Mouse (Mus musculus) embryonic facial prominence, embryonic 14.5 days (tissue): Measurements from ENCODE around the gene Lhfp. TPM values are rescaled to one million over a fixed set of nuclear protein-coding genes. Genes with fewer than 3 reads are reported as not detected.
A peak's percentile ranks its signal among the peaks of the same experiment; 100 is the strongest.

Source experiments
- ATAC-seq: fragments of 200-750 bp; cut with Nextera tagmentation; 2 replicates; pipeline ENCODE4 v1.8.0; 2017; ENCODE audit warnings: low read depth, moderate number of reproducible peaks, moderate TSS enrichment
- DNase-seq: peaks from one replicate; pipeline ENCODE4 v3.0.0-alpha.2; 2015; ENCODE audit warnings: low spot score
- H3K27ac ChIP-seq: fragments of 300-500 bp; sonication (generic); replicated peaks from 2 replicates; pipeline ENCODE4 v1.5.1; 2014; ENCODE audit warnings: low read depth, mild to moderate bottlenecking, low read length, moderate library complexity
- H3K27me3 ChIP-seq: fragments of 300-500 bp; sonication (generic); replicated peaks from 2 replicates; pipeline ENCODE4 v1.6.1; 2014; ENCODE audit warnings: low read length; ENCODE audit not compliant: control insufficient read depth, insufficient read depth
- H3K36me3 ChIP-seq: fragments of 300-500 bp; sonication (generic); 2 replicates; pipeline ENCODE4 v1.6.1; 2014; ENCODE audit warnings: low read length, mixed read lengths; ENCODE audit not compliant: control insufficient read depth, insufficient read depth
- H3K4me1 ChIP-seq: fragments of 300-500 bp; sonication (generic); 2 replicates; pipeline ENCODE4 v1.6.1; 2014; ENCODE audit warnings: antibody characterized with exemption, low read length; ENCODE audit not compliant: control insufficient read depth, insufficient read depth
- H3K4me2 ChIP-seq: fragments of 300-500 bp; sonication (generic); 2 replicates; pipeline ENCODE4 v1.6.1; 2014; ENCODE audit warnings: low read depth, mild to moderate bottlenecking, low read length, moderate library complexity, mixed read lengths
- H3K4me3 ChIP-seq: fragments of 300-500 bp; sonication (generic); 2 replicates; pipeline ENCODE4 v1.5.1; 2014; ENCODE audit warnings: low read depth, mild to moderate bottlenecking, low read length
- H3K9ac ChIP-seq: fragments of 300-500 bp; sonication (generic); 2 replicates; pipeline ENCODE4 v1.6.1; 2014; ENCODE audit warnings: low read depth, mild to moderate bottlenecking, low read length, moderate library complexity, mixed read lengths
- H3K9me3 ChIP-seq: fragments of 300-500 bp; sonication (generic); 2 replicates; pipeline ENCODE4 v1.6.1; 2016; ENCODE audit warnings: low read length; ENCODE audit not compliant: control insufficient read depth
- WGBS: fragments of 180-500 bp; shearing (Covaris S2); extraction: QIAGEN DNeasy Blood & Tissue Kit; methylation state at CpG from one replicate; pipeline ENCODE4 v1.1.7; 2014; 5-methylcytosine and 5-hydroxymethylcytosine counted together
- polyA plus RNA-seq: library from polyadenylated mRNA; unstranded; fragments of >200 nt; fragmentation: Nextera tagmentation; extraction: Ambion mirVana; gene quantifications from 2 replicates; pipeline ENCODE4 v1.2.1, GENCODE M21; 2014

Lhfp gene
- polyA plus RNA-seq, 1 experiment from 2014 or later, result 73.9 TPM

DNA sequence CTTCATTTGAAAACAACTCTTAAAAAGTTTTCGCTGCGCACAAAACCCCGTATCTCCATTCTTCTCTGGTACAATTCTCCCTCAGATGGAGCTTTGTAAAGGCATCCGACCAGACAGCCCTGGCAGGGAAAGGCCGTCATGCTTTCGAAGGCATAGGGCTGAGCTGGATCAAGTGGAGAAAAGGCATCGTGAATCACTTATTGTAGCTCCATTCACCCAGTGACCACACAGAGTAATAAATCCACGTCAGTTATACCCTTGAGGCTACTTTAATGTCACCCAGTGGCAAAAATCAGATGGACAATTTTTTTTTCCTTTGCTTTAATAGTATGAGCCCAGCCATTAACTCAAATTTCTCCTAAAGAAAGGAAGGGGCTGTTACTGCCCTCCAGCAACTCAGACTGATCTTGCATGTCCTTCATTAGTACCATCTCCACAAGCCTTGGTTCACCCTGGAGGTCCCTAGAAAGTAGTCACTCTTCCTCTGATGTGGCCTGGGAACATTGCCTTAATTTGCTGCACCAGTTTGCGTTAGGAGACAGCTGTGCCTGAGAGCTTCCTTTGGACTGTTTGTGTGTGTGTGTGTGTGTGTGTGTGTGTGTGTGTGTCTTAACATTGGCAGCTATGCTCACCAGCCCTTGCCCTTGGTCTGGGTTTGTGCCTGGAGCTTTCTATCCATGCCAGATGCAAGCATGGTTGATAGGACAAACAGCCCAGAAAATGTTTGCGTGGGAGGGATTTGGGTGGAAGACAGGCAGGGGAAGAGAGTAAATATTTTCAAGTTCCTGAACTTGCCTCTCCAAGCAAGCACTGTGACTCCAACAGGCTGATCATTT lies 169.6 kb downstream of the Lhfp start:
- peaks cover 34% of the 10 kb centered on the region for H3K4me1 ChIP-seq
- ATAC-seq (no peak), DNase-seq (peak; percentile 52)
- H3K36me3 ChIP-seq, result no peaks in the 10 kb centered on the region
- H3K27me3 ChIP-seq, result no peaks in the 10 kb centered on the region
- H3K4me2 ChIP-seq, result no peak overlapping the region
- H3K9ac ChIP-seq, result no peak overlapping the region
- no peaks in the 10 kb centered on the region for H3K9me3 ChIP-seq
- WGBS, result 48% methylated on average over 10 of the region's 10 CpGs
- no peak overlapping the region for H3K27ac ChIP-seq
- no peak overlapping the region for H3K4me3 ChIP-seq

DNA sequence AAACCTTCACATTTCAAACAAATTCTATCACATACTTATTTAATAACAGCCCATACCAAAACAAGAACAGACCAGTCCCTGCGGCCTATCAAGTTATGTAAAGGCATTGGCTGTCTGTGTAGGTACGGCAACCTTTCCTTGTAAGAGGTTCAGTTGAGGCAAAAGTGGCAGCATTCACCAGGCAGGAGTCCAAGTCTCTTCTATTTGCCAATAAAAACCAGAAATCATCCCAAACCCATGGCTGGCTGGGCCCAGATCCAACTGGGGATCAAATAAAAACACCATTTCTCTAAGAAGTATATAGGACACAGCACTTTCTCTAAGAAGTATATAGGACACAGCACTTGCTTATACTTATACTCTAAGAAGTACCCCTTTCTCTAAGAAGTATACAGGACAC lies 171.3 kb downstream of the Lhfp start:
- Histone ChIP-seq H3K27me3 (no peaks in the 10 kb centered on the region), H3K27ac (no peak overlapping the region), H3K9me3 (no peaks in the 10 kb centered on the region), H3K4me2 (no peak overlapping the region), H3K4me1 (peaks cover 26% of the 10 kb centered on the region), H3K36me3 (no peaks in the 10 kb centered on the region), H3K4me3 (no peak overlapping the region), H3K9ac (no peak overlapping the region)
- peak; percentile 67 for DNase-seq
- WGBS, result 54% methylated on average over 2 of the region's 2 CpGs
- no peak for ATAC-seq

- WGBS, result 53% methylated on average over 3 of the region's 3 CpGs
- Histone ChIP-seq H3K4me1 (peaks cover 26% of the 10 kb centered on the region), H3K9ac (no peak overlapping the region), H3K27ac (no peak overlapping the region), H3K4me3 (no peak overlapping the region), H3K36me3 (no peaks in the 10 kb centered on the region), H3K27me3 (no peaks in the 10 kb centered on the region), H3K4me2 (no peak overlapping the region), H3K9me3 (no peaks in the 10 kb centered on the region)
- no peak for ATAC-seq
- DNase-seq, result no peak
These were observed 172.0 kb downstream of the Lhfp start for GRCm38 (mm10) chr3:53213346-53213745.

DNA sequence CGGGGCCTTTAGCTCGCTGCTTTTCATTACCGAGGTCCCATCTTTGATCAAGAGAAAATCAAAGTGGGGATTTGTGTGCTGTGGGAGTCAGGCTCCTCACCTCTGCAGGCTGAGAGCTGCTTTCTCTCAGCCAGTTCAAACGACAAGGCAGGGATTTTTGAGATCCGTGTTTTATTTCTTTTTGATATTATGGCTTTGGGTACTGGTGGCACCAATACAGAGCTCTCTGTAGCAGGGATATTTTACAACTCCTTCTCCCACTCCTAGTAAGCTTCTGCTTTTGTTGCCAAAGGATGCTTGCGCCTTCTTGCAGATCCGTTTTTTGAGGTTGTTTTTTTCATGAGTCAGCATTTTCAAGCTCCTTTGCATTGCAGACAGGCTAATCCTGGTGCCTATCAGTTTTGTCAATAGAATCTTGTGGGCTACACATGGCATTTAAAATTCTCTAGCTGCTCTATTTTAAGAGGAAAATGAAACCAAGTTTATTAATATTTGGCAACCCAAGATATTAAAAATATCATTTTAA lies 172.5 kb downstream of the Lhfp start:
- DNase-seq (no peak), ATAC-seq (no peak)
- no peak overlapping the region for H3K9ac ChIP-seq
- WGBS, result 37% methylated on average over 7 of the region's 7 CpGs
- no peak overlapping the region for H3K4me3 ChIP-seq
- H3K9me3 ChIP-seq, result no peaks in the 10 kb centered on the region
- no peaks in the 10 kb centered on the region for H3K36me3 ChIP-seq
- H3K27me3 ChIP-seq, result no peaks in the 10 kb centered on the region
- H3K27ac ChIP-seq, result no peak overlapping the region
- peaks cover 25% of the 10 kb centered on the region for H3K4me1 ChIP-seq
- H3K4me2 ChIP-seq, result no peak overlapping the region

- Histone ChIP-seq H3K4me1 (peaks cover 22% of the 10 kb centered on the region), H3K27ac (no peak overlapping the region), H3K4me2 (no peak overlapping the region), H3K9me3 (no peaks in the 10 kb centered on the region), H3K27me3 (no peaks in the 10 kb centered on the region), H3K9ac (no peak overlapping the region), H3K36me3 (no peaks in the 10 kb centered on the region), H3K4me3 (no peak overlapping the region)
- ATAC-seq (no peak), DNase-seq (no peak)
- 72% methylated on average over 4 of the region's 4 CpGs for WGBS
These were observed 173.1 kb downstream of the Lhfp start for GRCm38 (mm10) chr3:53214386-53214785.

- H3K27me3 ChIP-seq, result no peaks in the 10 kb centered on the region
- H3K36me3 ChIP-seq, result no peaks in the 10 kb centered on the region
- H3K4me3 ChIP-seq, result no peak overlapping the region
- no peak overlapping the region for H3K9ac ChIP-seq
- 0 out of 2 replicates have a peak, but pooled peaks cover 3% of the 10 kb centered on the region for H3K4me1 ChIP-seq
- H3K27ac ChIP-seq, result no peak overlapping the region
- ATAC-seq, result no peak
- no peak overlapping the region for H3K4me2 ChIP-seq
- no peaks in the 10 kb centered on the region for H3K9me3 ChIP-seq
- DNase-seq, result no peak
- whole genome bisulfite sequencing, result 66% methylated on average over 5 of the region's 5 CpGs
These were observed 176.4 kb downstream of the Lhfp start for GRCm38 (mm10) chr3:53217697-53218096.

GRCm38 (mm10) chr3:53221531-53222272 lies 180.4 kb downstream of the Lhfp start:
- Histone ChIP-seq H3K36me3 (no peaks in the 10 kb centered on the region), H3K4me1 (no peaks in the 10 kb centered on the region), H3K9me3 (no peaks in the 10 kb centered on the region), H3K9ac (no peak overlapping the region), H3K4me3 (no peak overlapping the region), H3K27me3 (no peaks in the 10 kb centered on the region), H3K4me2 (no peak overlapping the region), H3K27ac (no peak overlapping the region; the same call in 1 of the 2 replicates)
- peak; percentile 72 for DNase-seq
- ATAC-seq, result 0 out of 2 replicates have a peak, but pooled peaks have one; percentile 18
- WGBS, result 54% methylated on average over 5 of the region's 5 CpGs

- Histone ChIP-seq H3K4me1 (no peaks in the 10 kb centered on the region), H3K9me3 (no peaks in the 10 kb centered on the region), H3K4me3 (no peak overlapping the region), H3K27me3 (no peaks in the 10 kb centered on the region), H3K9ac (no peak overlapping the region), H3K27ac (no peak overlapping the region), H3K4me2 (no peak overlapping the region), H3K36me3 (no peaks in the 10 kb centered on the region)
- 88% methylated on average over 5 of the region's 5 CpGs for WGBS
- ATAC-seq (no peak), DNase-seq (no peak)
These were observed 182.8 kb downstream of the Lhfp start for GRCm38 (mm10) chr3:53224141-53224540.
